Mouse (Mus musculus) natural killer cell, adult 2 months (primary cell): ENCODE data around the gene Bcat2.

Experiments
- DNase-seq, 2 experiments: peaks; one replicate each; pipeline ENCODE4 v3.0.0; 2022; ENCODE audit warnings: low spot score in 2 of 2

Bcat2 gene

DNA sequence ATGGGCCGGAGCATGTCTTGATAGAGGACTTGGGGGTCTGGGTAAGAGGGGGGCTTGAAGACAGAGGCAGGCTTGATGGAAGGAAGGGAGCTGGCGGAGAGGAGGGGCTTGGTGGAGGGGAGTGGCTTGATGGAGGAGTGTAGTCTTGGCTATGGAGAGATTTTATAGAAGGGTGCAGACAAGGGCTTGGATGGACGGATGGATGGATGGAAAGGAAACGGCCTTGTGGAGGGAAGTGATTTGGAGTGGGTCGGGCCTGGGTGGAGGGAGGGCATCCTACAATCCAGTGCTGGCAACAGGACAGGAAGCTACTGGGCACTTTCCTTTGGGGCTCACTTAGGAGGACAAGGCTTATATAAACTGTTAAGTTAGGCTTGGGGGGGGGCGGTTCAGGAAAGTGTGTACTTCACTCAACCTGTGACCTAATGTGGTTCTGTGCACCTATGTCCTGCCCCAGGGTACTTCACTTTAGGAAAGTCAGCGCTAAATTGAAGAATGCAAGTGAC is 56.7 kb downstream of the Bcat2 start:
- no peak for DNase-seq

DNA sequence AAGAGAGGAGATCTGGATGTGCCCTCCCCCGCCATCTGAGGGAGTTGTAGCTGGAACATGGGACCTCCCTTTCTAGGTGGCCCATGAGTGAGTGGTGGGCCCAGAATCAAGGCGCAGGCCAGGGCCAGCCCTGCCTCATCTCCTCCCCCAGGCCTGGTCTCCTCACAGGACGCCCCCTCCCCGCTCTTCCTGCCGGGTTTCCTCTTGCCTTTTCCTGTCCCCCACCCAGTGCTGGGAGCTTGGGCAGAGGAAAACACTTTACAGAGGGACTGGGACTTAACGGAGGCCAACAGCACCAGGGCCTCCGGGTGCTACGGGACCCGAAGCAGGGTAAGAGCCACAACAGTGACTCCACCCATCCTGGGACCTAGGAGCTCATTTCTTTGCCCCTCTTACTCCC is 57.3 kb downstream of the Bcat2 start, which contains the start of gene Rasip1:
Gene Rasip1, plus strand, starts transcription at position 228 of the 400 bp plus-strand sequence.
- DNase-seq = no peak

DNA sequence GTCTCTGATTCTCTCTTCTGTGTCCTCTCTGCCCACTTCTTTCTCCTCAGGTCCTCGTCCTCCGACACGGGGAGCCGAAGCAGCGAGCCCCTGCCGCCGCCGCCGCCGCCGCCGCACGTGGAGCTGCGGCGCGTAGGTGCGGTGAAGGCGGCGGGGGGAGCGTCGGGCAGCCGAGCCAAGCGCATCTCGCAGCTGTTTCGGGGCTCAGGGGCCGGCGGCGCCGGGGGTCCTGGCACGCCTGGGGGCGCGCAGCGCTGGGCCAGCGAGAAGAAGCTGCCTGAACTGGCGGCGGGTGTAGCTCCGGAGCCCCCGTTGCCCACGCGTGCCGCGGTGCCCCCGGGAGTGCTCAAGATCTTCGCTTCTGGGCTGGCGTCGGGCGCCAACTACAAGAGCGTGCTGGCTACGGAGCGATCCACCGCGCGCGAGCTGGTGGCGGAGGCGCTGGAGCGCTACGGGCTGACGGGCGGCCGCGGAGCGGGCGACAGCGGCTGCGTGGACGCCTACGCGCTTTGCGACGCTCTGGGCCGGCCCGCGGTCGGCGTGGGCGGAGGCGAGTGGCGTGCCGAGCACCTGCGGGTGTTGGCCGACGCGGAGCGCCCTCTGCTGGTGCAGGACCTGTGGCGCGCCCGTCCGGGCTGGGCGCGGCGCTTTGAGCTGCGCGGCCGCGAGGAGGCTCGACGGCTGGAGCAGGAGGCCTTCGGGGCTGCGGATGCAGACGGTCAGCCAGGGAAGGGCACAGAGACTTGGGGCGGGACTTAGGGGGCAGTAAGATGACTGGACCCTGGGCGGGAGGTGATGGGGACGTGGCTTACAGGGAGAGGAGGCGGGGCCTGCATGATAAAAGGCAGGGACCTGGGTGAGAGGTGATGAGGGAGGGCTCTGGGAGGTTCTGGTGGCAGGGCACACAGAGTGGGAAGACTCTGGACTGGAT is 58.7 kb downstream of the Bcat2 start:
- DNase-seq = peak; percentile 84 to 88

DNA sequence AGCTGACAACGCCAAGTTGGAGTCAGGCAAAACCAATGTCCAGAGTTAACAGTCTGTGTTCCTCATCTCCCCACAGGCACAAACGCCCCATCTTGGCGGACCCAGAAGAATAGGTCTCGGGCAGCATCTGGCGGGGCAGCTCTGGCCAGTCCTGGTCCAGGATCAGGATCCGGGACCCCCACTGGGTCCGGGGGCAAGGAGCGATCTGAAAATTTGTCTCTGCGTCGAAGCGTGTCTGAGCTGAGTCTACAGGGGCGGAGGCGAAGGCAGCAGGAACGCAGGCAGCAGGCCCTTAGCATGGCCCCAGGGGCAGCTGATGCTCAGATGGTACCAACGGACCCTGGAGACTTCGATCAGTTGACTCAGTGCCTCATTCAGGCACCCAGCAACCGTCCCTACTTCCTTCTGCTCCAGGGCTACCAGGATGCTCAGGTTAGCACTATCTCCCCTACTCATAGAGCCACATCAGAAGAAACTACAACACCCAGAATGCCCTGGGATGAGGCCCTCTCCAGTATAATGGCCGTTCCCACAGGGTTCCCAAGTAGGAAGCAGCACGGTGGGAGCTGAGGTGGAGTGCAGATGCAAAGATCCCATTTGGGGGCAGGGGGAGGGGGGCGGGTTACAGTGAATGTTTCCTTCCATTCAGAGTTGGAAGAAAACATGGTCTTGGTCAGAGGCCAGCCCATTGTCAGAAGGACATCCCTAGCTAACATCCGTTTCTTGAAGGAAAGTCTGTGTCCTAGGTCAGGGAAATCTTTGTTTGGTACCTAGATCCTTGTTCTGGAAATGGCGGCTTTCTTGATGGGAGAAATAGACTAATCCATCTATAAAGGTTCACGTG is 60.3 kb downstream of the Bcat2 start:
- no peak for DNase-seq

DNA sequence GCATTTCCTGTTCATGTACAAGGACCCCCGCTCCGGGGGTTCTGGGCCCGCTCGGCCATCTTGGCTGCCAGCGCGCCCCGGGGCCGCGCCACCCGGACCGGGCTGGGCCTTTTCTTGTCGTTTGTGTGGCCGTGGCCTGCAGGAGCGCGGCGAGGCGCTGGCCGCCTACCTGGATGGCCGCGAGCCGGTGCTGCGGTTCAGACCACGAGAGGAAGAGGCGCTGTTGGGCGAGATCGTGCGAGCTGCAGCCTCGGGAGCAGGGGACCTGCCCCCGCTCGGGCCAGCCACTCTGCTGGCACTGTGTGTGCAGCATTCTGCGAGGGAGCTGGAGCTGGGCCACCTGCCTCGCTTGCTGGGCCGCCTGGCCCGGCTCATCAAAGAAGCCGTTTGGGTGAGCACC is 62.5 kb downstream of the Bcat2 start:
- DNase-seq = no peak

DNA sequence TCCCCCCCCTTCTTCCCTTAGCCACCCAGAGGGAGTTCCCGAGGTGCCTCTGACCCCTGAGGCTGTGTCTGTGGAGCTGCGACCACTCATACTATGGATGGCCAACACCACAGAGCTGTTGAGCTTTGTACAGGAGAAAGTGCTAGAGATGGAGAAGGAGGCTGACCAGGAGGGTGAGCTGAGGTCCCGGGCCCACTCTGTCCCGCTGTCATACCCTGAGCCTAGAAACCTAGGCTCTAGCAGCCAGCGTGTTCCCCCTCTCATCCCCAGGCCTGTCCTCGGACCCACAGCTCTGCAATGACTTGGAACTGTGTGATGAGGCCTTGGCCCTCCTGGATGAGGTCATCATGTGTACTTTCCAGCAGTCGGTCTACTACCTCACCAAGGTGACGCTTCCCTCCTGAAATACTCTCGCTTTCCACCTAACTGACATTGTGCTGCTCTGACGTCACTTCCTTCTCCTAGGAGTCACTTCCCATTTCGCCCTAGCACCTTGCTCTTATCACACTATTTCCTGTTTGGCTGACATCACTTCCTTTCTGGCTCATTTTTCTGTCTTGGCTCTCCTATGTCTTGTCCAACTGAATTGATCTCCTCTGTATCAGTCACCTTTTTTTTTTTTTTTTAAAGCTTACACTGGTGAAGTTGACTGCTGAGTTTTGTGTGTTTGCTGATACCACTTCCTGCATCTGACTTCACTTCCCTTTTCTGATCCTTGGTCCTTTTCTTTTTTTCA is 65.2 kb downstream of the Bcat2 start:
- peak; percentile 37 to 62 for DNase-seq

DNA sequence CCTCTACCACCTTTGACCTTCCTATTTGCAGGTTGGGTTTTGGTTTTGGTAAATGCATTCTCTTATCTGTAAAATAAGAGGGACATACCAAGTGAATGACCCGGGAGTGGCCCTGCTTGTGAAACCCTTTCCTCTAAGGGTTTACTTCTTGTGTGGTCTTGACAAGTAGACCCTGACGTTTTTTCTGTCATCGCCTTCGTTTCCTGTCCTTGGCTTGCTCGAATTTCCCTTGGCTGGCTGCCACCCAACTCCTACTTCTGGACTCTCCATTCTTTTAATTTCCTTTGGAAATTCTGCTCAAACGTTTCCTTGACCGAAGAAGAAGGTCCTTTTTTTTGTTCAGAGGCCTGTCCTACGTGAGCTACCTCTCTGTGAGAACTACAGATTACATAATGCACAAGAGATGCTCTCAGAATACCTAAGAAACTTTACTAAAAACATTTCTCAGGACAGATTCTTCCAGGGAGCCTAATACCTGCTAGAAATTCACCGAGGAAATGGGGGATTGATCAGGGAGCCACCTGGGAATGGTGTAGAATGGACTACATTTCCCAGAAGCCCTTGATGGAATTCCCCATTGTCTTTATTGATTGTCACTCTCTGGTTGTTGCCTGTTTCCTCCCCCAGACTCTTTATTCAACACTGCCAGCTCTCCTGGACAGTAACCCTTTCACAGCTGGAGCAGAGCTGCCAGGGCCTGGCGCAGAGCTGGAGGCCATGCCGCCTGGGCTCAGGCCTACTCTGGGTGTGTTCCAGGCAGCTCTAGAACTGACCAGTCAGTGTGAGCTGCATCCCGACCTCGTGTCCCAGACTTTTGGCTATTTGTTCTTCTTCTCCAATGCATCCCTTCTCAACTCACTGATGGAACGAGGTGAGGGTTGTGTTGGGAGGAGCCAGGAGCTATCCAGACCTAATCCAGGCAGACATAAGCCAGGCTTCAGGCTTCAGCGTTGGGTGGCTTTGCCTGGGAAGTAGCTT is 66.0 kb downstream of the Bcat2 start:
- DNase-seq = no peak

DNA sequence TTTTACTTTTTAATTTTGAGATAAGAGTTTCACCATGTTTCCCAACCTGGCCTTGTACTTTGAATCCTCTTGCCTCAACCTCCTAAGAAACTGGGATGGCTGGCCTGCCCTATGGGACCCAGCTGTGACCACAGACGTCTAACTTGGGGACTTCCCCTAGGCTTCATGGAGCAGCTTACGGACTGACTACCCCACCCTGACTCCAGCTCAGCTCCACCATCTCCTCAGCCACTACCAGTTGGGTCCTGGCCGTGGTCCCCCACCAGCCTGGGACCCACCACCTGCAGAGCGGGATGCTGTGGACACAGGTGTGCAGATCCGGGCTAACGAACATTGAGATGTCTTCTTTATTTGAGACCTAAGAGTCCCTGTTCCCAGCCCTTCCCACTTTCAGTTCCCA is 67.8 kb downstream of the Bcat2 start:
- no peak for DNase-seq

DNA sequence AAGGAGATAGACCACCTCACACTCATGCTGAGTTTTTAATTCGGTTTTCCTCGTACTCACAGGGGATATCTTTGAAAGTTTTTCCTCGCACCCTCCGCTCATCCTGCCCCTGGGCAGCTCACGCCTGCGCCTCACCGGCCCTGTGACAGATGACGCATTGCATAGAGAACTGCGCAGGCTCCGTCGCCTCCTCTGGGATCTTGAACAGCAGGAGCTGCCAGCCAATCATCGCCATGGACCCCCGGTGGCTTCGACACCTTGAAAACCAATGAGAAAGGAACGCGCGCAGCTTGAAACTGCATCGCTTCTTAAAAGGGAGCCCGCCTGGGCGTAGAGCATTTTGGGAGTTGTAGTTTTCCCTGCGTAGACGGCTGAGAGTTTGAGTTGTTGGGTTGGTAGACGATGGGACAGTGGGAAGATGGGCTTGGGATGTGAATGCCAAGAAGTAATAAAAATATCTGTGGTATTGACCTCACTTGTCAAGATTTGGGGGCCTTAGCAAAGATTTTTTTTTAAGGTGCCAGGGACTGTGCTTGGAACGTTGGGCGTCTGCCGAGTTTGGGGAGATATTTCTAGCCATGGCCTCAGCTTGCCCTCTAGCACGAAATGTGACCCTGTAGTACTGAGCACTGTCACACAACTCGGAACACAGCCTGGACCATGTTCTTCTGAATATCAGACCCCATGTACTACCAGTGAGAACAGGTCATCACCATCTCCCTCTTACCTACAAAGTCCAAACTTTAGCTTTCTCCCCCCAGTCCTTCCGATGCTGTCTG is 68.9 kb downstream of the Bcat2 start:
- no peak for DNase-seq
